Mouse (Mus musculus) erythroblast, adult 5-6 weeks (primary cell): ENCODE results near the gene Bptf. TPM values are rescaled to one million over a fixed set of nuclear protein-coding genes. Genes with fewer than 3 reads are reported as not detected.
A peak's percentile ranks its signal among the peaks of the same experiment; 100 is the strongest.
"Not testable (repeated sequence)": the region's sequence is repeated elsewhere in the genome, so short reads cannot be mapped to it uniquely, and the experiment has no call there.

Experiments
- ATAC-seq: replicated peaks from 2 replicates; pipeline ENCODE4 v1.8.0; 2016; ENCODE audit warnings: moderate number of reproducible peaks, mild to moderate bottlenecking, moderate TSS enrichment, inconsistent platforms; ENCODE audit not compliant: poor library complexity, low FRiP score, severe bottlenecking
- total RNA-seq, 2 experiments: library from RNA; stranded (forward) in 1 of 2; stranded (reverse) in 1 of 2; fragments of 150-400 nt in 1 of 2; fragments of 200-764, 138-1000 nt in 1 of 2; gene quantifications; 2 replicates each; pipeline versions ENCODE4 v1.2.3 to v1.2.4; 2015 to 2017; ENCODE audit warnings: low replicate concordance in 2 of 2

Bptf gene
- total RNA-seq, 2 experiments from 2014 or later, result 30.4 to 34.2 TPM

- ATAC-seq, result no peak
Measured at GRCm38 (mm10) chr11:107063067-107063466, 68.9 kb downstream of the Bptf start.

DNA sequence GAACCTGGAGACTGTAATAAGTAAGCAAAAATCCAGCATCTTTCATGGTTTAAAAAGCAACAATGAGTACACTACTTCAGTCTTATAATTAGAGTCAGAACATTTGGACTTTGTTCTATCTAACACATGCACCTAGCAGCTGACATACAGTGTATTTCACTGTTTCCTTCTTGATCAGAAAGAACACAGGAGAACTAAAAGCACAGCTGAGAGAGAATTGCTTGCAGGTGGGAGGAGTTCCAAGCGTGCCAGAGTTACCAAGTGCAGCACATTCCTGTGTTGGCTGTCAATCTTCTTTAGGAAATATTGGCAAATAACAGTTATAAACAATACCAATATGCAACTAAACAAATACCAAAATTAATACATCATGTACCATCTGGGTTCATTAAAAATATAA is 71.0 kb downstream of the Bptf start:
- ATAC-seq, result no peak

DNA sequence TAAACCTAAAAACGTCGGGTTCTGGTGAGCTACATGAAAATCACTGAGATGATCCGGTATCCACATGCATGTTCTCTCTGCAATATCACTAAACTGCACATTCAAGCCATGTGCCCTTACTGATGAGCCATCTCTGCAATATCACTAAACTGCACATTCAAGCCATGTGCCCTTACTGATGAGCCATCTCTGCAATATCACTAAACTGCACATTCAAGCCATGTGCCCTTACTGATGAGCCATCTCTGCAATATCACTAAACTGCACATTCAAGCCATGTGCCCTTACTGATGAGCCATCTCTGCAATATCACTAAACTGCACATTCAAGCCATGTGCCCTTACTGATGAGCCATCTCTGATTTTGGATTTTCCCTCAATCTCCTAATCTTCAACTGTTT is 72.3 kb downstream of the Bptf start:
- not testable (repeated sequence) for ATAC-seq

DNA sequence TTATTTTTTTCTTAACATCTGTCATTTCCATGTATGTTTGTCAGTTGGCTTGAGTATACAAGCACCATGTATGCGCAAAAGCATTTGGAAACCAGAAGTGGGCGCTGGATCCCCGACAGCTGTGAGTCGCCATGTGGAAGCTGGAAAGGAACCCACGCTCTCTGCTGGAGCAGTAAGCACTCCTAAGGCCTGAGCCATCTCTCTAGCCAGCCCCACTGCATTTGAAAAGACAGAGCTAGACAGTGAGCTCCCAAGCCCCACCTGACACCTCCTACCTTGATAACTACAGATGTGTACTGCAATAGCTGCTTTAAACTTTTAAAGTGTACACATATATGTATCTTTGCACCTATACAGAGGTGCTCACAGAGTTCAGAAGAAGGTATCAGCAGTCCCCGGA is 74.5 kb downstream of the Bptf start:
- ATAC-seq, result no peak

DNA sequence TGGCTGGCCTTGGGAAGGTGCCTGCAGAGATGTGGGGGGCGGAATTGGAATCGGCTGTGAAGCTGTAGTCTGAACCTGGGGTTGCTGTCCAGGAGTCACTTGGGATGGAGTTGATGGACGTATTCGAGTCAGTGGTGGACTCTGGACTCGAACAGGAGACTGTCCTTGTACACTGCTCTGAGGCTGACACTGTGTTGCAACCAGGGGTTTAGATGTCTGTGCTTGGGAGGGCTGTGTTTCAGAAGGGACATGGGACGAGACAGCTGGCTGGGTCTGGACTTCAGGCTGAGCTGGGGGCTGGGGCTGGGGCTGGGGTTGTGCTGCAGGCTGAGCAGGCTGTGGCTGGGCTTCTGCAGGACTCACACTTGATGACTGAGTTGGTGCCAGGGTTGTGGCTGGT is 77.1 kb downstream of the Bptf start:
- ATAC-seq, result no peak

GRCm38 (mm10) chr11:107046766-107047620 is 84.9 kb downstream of the Bptf start:
- no peak for ATAC-seq

DNA sequence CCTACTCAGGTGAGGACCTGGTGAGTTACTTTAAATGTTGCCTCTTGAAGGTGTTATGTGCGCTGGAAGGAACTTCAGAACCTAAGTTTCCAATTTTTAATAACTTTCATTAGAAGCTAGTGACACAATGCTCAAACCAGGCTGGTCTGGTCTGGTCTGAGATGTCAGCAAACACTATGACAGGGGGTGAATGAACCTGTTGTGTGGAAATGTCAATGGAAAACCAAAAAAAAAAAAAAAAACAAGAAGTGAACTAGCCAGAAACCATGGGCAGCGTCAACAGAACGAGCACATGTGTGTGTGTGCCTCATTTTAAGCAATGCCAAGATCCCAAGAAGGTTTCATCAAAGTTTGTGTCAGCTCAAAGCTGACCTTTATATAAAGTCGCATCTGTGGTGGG is 86.4 kb downstream of the Bptf start:
- ATAC-seq, result no peak

- ATAC-seq, result peak; percentile 94
Measured at GRCm38 (mm10) chr11:107044321-107044720, 87.6 kb downstream of the Bptf start.

GRCm38 (mm10) chr11:107043361-107043760 is 88.6 kb downstream of the Bptf start:
- ATAC-seq, result no peak

- ATAC-seq, result no peak
Measured at GRCm38 (mm10) chr11:107041396-107041795, 90.5 kb downstream of the Bptf start.

DNA sequence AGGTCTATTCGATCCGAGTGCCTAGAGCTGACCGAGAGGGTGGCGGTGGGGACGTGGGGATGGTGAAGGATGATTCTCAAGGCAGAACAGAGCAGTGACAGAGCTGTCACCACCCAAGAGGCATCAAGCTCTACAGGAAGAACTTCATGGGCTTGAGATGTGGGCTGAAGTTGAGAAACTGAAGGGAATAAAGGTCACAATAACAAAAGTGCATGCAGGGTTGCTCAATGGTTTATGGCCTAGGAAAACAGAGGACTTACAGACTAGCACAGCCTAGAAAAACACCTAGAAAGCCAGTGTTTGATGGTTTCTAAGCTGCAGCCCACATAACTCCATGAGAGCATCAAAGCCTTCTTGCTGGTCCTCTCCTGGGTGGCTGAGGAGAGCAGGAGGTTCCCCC is 92.5 kb downstream of the Bptf start:
- no peak for ATAC-seq

GRCm38 (mm10) chr11:107034085-107034810 is 97.7 kb downstream of the Bptf start:
- ATAC-seq, result no peak

DNA sequence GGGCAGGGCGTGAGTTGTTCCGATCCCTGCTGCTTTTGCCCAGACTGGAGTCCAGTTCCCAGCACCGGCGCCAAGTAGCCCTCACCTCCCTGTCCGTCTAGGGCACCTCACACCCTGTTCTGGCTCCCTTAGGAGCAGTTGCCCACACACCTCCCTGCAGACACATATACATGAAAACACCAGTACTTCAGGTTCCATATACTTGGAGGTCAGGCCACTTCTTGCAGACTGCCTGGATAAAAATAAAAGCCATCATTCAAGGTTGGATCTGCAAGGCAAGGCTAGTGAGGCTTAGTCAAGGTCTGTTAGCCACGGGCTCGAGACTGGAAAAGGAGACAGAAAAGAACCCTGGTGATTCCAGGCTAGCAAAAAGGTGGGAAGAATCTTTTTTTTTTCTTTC is 100.3 kb downstream of the Bptf start:
- ATAC-seq, result no peak; the same call in 1 of the 2 replicates

DNA sequence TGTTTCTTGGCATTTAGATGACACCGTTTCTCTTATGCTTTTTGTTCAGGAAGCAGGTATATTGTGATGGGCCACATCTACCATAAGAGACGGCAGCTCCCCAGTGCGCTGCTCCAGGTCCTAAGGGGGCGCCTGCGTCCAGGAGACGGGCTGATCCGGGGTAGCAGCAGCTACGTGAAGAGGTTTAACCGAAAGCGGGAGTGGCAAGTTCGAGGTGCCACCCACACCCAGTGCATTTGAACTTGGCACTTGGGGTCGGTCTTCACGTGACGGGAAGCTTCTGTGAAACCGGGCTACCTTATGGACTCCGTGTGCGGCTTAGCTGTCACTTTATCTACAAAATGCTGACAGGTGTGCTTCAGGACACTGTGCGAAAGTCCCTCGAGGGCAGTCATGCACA is 102.4 kb downstream of the Bptf start:
- no peak for ATAC-seq

- ATAC-seq, result no peak
Measured at GRCm38 (mm10) chr11:107028754-107029153, 103.2 kb downstream of the Bptf start.

DNA sequence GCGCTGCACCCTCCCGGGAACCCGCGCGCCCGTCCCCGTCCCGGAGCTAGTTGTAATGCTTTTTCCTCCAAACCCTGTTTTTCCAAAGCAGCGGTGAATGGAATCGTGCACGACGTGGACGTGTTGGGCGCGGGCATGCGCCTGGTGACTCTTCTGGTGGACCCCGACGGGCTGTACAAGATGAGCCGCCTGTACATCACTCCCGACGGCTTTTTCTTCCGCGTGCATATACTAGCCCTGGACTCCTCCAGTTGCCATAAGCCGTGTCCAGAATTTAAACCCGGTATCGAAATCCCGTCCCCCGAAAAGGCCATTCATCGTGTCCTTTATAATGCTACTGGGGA is 103.7 kb downstream of the Bptf start:
- no peak; the same call in 1 of the 2 replicates for ATAC-seq

GRCm38 (mm10) chr11:107027431-107028274 is 104.3 kb downstream of the Bptf start:
- peak; percentile 59 for ATAC-seq

GRCm38 (mm10) chr11:107026554-107027430 is 105.1 kb downstream of the Bptf start:
- ATAC-seq, result no peak
